Mouse (Mus musculus): Measurements from ENCODE around the gene Mast3.

DNA sequence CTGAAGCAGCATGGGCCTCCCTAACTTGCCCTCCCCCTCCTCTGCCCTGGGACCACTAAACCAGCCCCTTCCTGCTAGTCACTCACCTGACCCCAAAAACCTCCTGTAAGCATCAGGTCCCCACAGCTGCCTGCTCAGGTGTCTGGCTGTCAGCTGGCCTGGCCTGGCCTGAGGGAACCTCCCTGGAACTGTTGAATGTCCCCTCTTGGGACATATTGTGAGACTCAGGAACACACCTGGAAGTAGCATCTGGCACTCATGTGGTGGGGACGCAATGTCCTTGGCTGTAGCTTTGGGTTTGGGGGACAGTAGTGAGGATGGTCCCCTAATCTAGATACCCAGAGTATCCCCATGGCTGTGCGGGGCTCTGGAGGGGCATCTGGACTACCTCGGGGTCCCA is 29.2 kb upstream of the Mast3 start:
- TF ChIP-seq GATA1 (IDR thresholded peaks at IDR 0.05; ENCODE audit: borderline replicate concordance, low read length) (no peak), FLI1 (IDR thresholded peaks at IDR 0.05; ENCODE audit: low read length) (no peak)

All from megakaryocyte, embryonic 14.5 days (primary cell).